Mouse (Mus musculus) cerebellum, adult 2 months (tissue): ENCODE data around the gene Uba5. TPM values are rescaled to one million over a fixed set of nuclear protein-coding genes. Genes with fewer than 3 reads are reported as not detected.
A peak's percentile ranks its signal among the peaks of the same experiment; 100 is the strongest.

Experiments used
- DNase-seq, 2 experiments: peaks; one replicate each; pipeline ENCODE4 v3.0.0; 2021
- H3K27ac ChIP-seq: fragments of 200-500 bp; 2 replicates; pipeline ENCODE4 v1.5.1; 2012; ENCODE audit warnings: low read length, control low read depth, inconsistent platforms; ENCODE audit not compliant: insufficient read depth
- H3K27me3 ChIP-seq: fragments of 200-500 bp; 2 replicates; pipeline ENCODE4 v1.6.1; 2012; ENCODE audit warnings: inconsistent platforms, mild to moderate bottlenecking, low read length, moderate library complexity; ENCODE audit not compliant: control insufficient read depth, insufficient read depth
- H3K4me1 ChIP-seq: fragments of 200-500 bp; 2 replicates; pipeline ENCODE4 v1.6.1; 2011; ENCODE audit warnings: low read length; ENCODE audit not compliant: control insufficient read depth, insufficient read depth
- H3K4me3 ChIP-seq: fragments of 200-500 bp; replicated peaks from 2 replicates; pipeline ENCODE3; 2011; ENCODE audit warnings: mild to moderate bottlenecking, low read depth, low read length, control low read depth; ENCODE audit not compliant: insufficient read depth
- CTCF ChIP-seq: fragments of 200-500 bp; IDR thresholded peaks from 2 replicates; pipeline ENCODE4 v1.5.1; 2011; ENCODE audit warnings: low read depth, mild to moderate bottlenecking, control low read depth, low read length, moderate library complexity, borderline replicate concordance; ENCODE audit not compliant: insufficient read depth
- POLR2A ChIP-seq: fragments of 200-500 bp; IDR thresholded peaks from 2 replicates; pipeline ENCODE4 v1.6.1; 2011; ENCODE audit warnings: low read length, control low read depth, borderline replicate concordance; ENCODE audit not compliant: insufficient read depth
- WGBS: fragments of 180-500 bp; shearing (Covaris S2); methylation state at CpG from one replicate; pipeline ENCODE4 v1.1.7; 2018; 5-methylcytosine and 5-hydroxymethylcytosine counted together
- polyA plus RNA-seq: library from polyadenylated mRNA; depleted of rRNA; stranded (reverse); fragments of >200 nt; gene quantifications from 2 replicates; pipeline ENCODE4 v1.2.3, GENCODE M21; 2012; rRNA removed

Uba5 gene
- polyA plus RNA-seq, 1 experiment = 55.2 TPM

DNA sequence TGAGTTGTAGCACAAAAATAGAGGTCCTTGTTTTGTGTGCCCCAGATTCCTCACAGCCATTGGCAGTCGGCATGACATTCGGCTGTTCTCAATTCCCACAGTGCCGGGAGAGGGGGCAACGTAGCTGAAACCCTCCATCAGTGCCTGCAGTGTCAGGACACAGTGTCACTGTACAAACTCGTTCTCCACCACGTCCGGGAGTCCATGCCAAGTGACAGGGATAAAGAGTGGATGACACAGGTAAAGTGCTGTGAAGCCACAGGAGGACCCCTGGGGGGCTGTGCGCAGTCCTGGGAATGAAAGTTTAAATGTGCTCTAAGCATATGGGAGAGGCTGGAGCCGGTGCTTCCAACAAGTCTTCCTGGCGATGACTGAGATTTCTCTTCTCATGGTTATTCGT lies 33.1 kb downstream of the Uba5 start:
- TF ChIP-seq POLR2A = no peak
- TF ChIP-seq CTCF = no peak
- Histone ChIP-seq H3K4me3 (no peak overlapping the region), H3K4me1 (no peaks in the 10 kb centered on the region; the same call in 1 of the 2 replicates), H3K27ac (no peak overlapping the region), H3K27me3 (no peaks in the 10 kb centered on the region; the same call in 1 of the 2 replicates)
- 87% methylated on average over 11 of the region's 11 CpGs for WGBS
- DNase-seq = peak in 1 of 2 experiments; percentile 12

DNA sequence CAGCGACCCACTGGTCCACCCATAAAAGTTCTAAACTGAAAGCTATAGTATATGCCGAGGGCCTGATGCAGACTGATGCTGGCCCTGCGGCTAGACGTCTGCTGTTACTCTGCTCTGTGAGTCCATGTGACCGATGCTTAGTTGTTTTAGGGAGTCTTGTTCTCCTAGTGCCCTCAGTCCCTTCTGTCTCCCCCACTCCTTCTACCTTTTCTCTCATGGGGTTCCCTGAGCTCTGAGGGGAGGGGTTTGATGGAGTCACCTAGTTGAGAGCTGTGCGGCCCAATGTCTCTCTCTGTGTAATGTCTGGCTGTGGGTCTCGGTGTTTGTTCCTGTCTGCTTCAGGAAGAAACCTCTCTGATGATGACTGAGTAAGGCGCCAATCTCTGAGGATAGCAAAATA lies 35.7 kb downstream of the Uba5 start:
- no peak for DNase-seq
- no peaks in the 10 kb centered on the region; the same call in 1 of the 2 replicates for H3K27me3 ChIP-seq
- TF ChIP-seq CTCF = no peak
- TF ChIP-seq POLR2A = no peak
- no peak overlapping the region for H3K4me3 ChIP-seq
- no peaks in the 10 kb centered on the region; the same call in 1 of the 2 replicates for H3K4me1 ChIP-seq
- WGBS = 96% methylated on average over 8 of the region's 8 CpGs
- H3K27ac ChIP-seq = no peak overlapping the region

DNA sequence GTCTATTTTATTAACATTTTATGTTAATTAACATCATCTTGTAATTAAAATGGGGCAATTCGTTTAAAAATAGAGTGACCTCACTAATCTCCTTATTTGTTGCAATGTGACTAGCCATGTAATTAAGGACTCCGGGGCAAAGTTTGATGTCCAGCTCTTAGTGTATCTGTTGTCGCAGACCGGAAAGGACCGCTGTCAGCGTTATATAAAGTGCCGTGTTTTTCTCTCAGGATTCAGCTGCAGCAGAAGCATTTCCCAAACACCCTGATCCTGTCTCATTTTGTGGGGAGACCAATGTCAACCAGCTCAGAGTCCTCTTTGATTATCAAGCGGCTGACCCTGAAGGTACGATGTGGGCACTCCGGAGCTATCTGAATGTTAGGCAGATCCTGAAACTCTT lies 41.9 kb downstream of the Uba5 start:
- DNase-seq = no peak
- TF ChIP-seq CTCF (no peak), POLR2A (no peak)
- no peak overlapping the region for H3K27ac ChIP-seq
- no peaks in the 10 kb centered on the region for H3K4me1 ChIP-seq
- WGBS = 94% methylated on average over 10 of the region's 10 CpGs
- no peaks in the 10 kb centered on the region for H3K27me3 ChIP-seq
- H3K4me3 ChIP-seq = no peak overlapping the region

DNA sequence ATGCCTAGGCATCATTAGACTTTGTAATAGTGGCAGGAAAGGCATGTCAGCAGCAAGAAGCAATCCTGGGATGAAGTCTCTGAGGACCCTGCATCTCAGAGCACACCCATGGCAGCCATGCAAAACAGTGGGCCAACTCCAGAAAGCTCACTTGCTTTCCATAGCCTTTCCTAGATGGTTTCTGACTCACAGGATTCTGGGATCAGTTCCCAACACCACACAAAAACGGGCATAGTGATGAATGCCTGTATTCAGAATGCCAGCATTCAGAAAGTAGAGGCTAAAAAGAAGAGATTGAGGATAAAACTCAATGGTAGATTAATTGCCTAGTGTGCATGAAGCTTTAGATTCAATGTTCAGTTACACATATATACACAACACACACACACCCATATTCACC lies 48.4 kb downstream of the Uba5 start:
- 35% methylated on average over 1 of the region's 1 CpGs for WGBS
- Histone ChIP-seq H3K4me1 (no peaks in the 10 kb centered on the region), H3K27ac (no peak overlapping the region), H3K27me3 (no peaks in the 10 kb centered on the region), H3K4me3 (no peak overlapping the region)
- DNase-seq = no peak
- TF ChIP-seq CTCF (no peak), POLR2A (no peak)

DNA sequence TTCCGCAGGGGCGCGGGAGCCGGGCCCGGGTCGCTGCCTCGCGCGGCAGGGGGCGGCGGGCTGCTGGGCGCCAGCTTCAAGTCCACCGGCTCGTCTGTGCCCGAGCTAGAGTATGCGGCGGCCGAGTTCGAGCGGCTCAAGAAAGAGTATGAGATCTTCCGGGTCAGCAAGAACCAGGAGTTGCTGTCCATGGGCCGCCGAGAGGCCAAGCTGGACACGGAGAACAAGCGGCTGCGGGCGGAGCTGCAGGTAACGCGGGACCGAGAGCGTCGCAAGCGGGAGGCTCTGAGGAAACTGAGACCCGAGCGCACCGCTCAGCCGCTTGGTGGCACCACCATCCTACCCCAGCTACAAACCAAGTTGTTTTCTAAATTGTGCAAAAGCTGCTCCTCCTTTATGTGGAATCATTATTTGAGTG lies 60.0 kb downstream of the Uba5 start:
- WGBS = under 1% methylated on average over 37 of the region's 37 CpGs
- H3K4me3 ChIP-seq = peak overlapping the region; percentile 55
- peak overlapping the region; percentile 40 for H3K27ac ChIP-seq
- peak in 1 of 2 experiments; percentile 81 for DNase-seq
- TF ChIP-seq CTCF = peak; percentile 57
- TF ChIP-seq POLR2A = no peak
- no peaks in the 10 kb centered on the region for H3K27me3 ChIP-seq
- H3K4me1 ChIP-seq = peaks cover 3% of the 10 kb centered on the region; the same call in 1 of the 2 replicates

DNA sequence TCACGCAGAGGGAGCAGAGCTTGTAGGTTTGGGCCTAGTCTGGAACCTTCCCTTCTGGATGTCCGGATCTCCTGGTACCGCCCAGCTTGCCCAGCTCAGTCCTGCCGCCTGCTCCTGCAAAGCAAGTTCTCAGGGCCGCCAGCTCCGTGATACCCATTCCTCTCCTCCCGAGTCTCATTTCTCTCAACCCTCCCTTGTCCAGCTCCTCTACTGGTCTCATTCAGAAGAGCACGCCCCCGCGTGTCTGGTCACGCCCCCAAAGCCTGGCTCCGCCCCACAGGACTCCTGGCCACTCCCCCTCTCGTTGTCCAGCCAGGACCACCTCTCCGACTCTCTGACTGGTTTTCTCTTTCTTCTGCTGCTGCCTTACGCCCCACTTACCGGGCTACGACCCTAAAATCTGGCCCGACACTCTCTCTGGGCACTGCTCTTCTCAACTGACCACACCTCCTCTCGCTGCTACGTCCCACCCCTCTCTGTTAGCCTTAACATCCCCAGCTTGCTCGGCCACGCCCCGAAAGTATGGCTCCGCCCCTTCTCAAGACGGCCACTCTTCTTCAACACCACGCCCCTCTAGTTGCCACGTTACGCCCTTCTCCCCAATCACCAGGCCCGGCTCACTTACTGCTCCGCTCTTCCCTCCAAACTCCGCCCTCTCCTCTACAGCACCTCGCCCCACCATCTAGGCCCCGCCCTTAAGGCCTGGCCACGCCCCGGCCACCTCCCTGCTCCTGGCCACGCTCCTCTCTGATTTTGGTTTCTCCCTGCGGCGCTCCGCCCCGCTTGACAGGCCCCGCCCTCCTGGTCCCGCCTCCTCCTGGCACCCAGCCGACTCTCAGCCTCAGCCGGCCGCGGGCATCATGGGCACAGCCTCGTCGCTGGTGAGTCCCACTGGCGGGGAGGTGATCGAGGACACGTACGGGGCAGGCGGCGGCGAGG lies 60.7 kb downstream of the Uba5 start, which contains the start of gene Nphp3:
Gene Nphp3, plus strand, starts transcription at position 624 of the 939 bp plus-strand sequence.
- peak; percentile 99 to 100 for DNase-seq
- Histone ChIP-seq H3K4me3 (peak within 1 kb of the TSS; percentile 55), H3K27me3 (no peaks in the 10 kb centered on the region), H3K4me1 (peaks cover 3% of the 10 kb centered on the region; the same call in 1 of the 2 replicates), H3K27ac (peak within 1 kb of the TSS; percentile 40)
- TF ChIP-seq CTCF (no peak), POLR2A (peak; percentile 83)
- 1% methylated on average over 55 of the region's 55 CpGs for WGBS

DNA sequence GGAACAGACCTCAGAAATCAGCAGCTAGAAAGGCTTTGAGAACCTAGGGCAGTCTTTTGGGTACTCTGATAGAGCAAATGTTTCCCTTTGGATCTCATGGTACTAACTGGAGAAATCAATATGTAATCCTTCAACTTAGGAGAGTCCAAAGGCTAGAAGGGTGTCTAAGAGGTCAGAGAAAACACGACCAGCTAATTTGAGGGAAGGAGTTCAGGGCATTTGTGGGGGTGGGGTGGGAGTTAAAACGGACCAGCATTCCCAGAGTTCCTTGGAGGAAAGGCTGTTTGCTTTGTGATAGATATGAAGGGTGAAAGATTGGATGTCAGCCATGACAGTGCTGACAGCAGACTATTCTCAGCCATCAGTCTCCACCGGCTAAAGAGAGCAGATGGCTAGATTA lies 62.3 kb downstream of the Uba5 start:
- H3K4me3 ChIP-seq = no peak overlapping the region
- H3K27ac ChIP-seq = no peak overlapping the region
- H3K4me1 ChIP-seq = peaks cover 3% of the 10 kb centered on the region; the same call in 1 of the 2 replicates
- no peak for DNase-seq
- 46% methylated on average over 3 of the region's 3 CpGs for WGBS
- no peaks in the 10 kb centered on the region for H3K27me3 ChIP-seq
- TF ChIP-seq POLR2A (no peak), CTCF (no peak)

Other genes with a start within 250 kb of the Uba5 start
- 12.2 and 12.4 TPM in 2 replicates for gene Nphp3, start 60.6 kb downstream of the Uba5 start, polyA plus RNA-seq
- not detected in 2 replicates for gene Gm28305, start 22.5 kb downstream of the Uba5 start, polyA plus RNA-seq
- 28.1 and 29.7 TPM in 2 replicates for gene Acad11, start 243 bp upstream of the Uba5 start, polyA plus RNA-seq
- 2.8 and 4.2 TPM in 2 replicates for gene Ackr4, start 63.8 kb upstream of the Uba5 start, polyA plus RNA-seq
- gene Dnajc13, start 199.8 kb upstream of the Uba5 start, polyA plus RNA-seq = 61.5 and 65.6 TPM in 2 replicates